Mouse (Mus musculus) common myeloid progenitor, adult 5-6 weeks (primary cell): ENCODE measurements around the gene Evc2. TPM values are rescaled to one million over a fixed set of nuclear protein-coding genes. Genes with fewer than 3 reads are reported as not detected.

Source experiments
- ATAC-seq: replicated peaks from 2 replicates; pipeline ENCODE4 v1.8.0; 2016; ENCODE audit warnings: low read depth, mild to moderate bottlenecking, moderate TSS enrichment, inconsistent platforms; ENCODE audit not compliant: poor library complexity, severe bottlenecking
- total RNA-seq: library from RNA; stranded (forward); fragments of 200-1000, 187-1606 nt; gene quantifications from 2 replicates; pipeline ENCODE4 v1.2.3, GENCODE M21; 2017

The Evc2 gene
- total RNA-seq, 1 experiment from 2014 or later, result 0.37 TPM

DNA sequence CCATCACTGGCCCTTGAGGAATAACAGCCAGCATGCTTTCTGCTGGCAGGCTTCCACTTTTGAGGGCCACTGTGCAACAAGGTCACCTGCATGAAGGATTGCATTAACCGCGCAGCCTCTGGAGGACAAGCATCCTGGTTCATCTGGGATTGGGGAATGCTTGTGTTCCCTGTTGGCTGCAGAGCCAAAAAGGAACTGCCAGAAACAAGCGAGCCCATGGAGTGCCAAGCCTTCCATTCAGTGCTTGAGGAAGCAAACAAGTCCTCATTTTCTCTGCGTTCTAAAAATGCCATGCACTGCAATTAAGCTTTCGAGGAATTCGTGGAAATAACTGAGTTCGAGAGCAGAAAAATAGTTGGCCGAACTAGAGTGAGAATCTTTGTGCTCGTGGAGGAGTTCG, 127.2 kb downstream of the Evc2 start:
- no peak for ATAC-seq

- ATAC-seq, result no peak
These were observed 129.3 kb downstream of the Evc2 start for GRCm38 (mm10) chr5:37467646-37468045.

GRCm38 (mm10) chr5:37469031-37469430, 130.7 kb downstream of the Evc2 start:
- ATAC-seq, result no peak

DNA sequence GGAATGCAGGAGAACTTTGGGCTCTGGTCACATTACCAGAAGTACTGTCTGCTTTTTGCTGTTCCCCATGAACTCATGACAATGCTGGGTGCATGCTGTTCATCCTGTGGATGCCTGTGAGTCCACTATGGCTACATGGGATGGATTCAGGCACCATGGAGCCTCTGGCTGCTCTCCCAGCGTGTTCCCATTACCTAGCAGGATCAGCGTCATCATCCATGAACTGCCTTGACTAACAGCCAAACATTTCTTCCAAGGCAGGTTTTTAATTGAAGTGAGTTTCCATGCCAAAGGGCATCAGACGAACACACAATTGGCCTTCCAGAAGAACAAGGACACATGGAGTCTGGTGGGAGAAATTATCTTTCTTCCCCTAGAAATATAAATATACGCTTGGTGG, 133.3 kb downstream of the Evc2 start:
- no peak for ATAC-seq

GRCm38 (mm10) chr5:37472025-37472608, 133.8 kb downstream of the Evc2 start:
- no peak for ATAC-seq

Other genes starting within 250 kb of the Evc2 start
- not detected in 2 replicates for gene Crmp1, start 96.6 kb upstream of the Evc2 start, total RNA-seq
- gene Evc, start 1.6 kb upstream of the Evc2 start, total RNA-seq, result not detected in 2 replicates